11 mouse cellular contexts compared by ENCODE assay signal in genomic region chr9:70671278-70671677, GRCm38 (mm10). TPM values are rescaled to one million over a fixed set of nuclear protein-coding genes. Genes with fewer than 3 reads are reported as not detected.
DNase-seq lines count a peak whose midpoint lies in the region; ATAC-seq and TF ChIP-seq lines count a peak whose summit lies in the region.
"Had no signal": no experiment of that assay in that cellular context is flagged by ENCODE, and none has a peak within 500 bp of the region (broad histone marks: within the 10 kb centered on the region; RNA-seq: fewer than 3 reads in every experiment).

No protein-coding gene starts in this region.

- peak overlapping the region; percentile 85 for H3K4me2 ChIP-seq in CH12.LX (ENCODE audit: insufficient read depth, low read depth, poor library complexity, severe bottlenecking)
- peak overlapping the region; percentile 30 for H3K4me2 ChIP-seq in liver, embryonic 13.5 days
- no peak overlapping the region for H3K4me2 ChIP-seq in midbrain, postnatal 0 days (ENCODE audit: low read depth, low read length, poor library complexity, severe bottlenecking)
- H3K4me2 ChIP-seq: limb, embryonic 13.5 days; midbrain, embryonic 15.5 days had no signal

- H3K9ac ChIP-seq in CH12.LX (ENCODE audit: insufficient read depth, low read depth) = peak overlapping the region; percentile 25
- H3K9ac ChIP-seq in liver, embryonic 13.5 days = peak overlapping the region; percentile 44; the same call in 1 of the 2 replicates
- H3K9ac ChIP-seq in midbrain, postnatal 0 days (replicated peaks; ENCODE audit: low read length, poor library complexity, severe bottlenecking) = no peak overlapping the region
- H3K9ac ChIP-seq: forebrain, postnatal 0 days; limb, embryonic 13.5 days; midbrain, embryonic 15.5 days had no signal

- 0 out of 2 replicates have a peak, but pooled peaks have one; percentile 17 for ATAC-seq in liver, embryonic 13.5 days (ENCODE audit: low read depth)
- ATAC-seq in midbrain, postnatal 0 days (ENCODE audit: low FRiP score) = no peak
- ATAC-seq: forebrain, postnatal 0 days; midbrain, embryonic 15.5 days had no signal

- TF ChIP-seq EP300 in CH12.LX (IDR thresholded peaks at IDR 0.05; ENCODE audit: low read length) = no peak

- intact Hi-C loops in left cerebral cortex, postnatal 10 days (cut with DNase I) = loop anchor here (10.0 kb wide), 1 partner anchor 254 kb away; no protein-coding TSS in a partner anchor

- no peak for TF ChIP-seq CTCF in CH12.LX (conservative IDR thresholded peaks at IDR 0.05 in 1 of 2, IDR thresholded peaks at IDR 0.05 in 1 of 2; ENCODE audit: low read depth in 2 of 2, low read length in 2 of 2)
- TF ChIP-seq CTCF in midbrain, postnatal 0 days (IDR thresholded peaks at IDR 0.05) = no peak

- peak overlapping the region; percentile 24; the same call in 1 of the 2 replicates for H3K27ac ChIP-seq in CH12.LX (ENCODE audit: insufficient read depth, low read depth)
- H3K27ac ChIP-seq in liver, embryonic 13.5 days = peak overlapping the region; percentile 96
- no peak overlapping the region for H3K27ac ChIP-seq in midbrain, postnatal 0 days (ENCODE audit: low read depth, low read length)
- H3K27ac ChIP-seq: limb, embryonic 13.5 days; midbrain, embryonic 15.5 days had no signal

- dilution Hi-C loops in CH12.LX (cut with MboI; ENCODE audit: extremely low pct_ligation_motif_present, extremely low pct_unique_long_range_greater_than_20kb, low sequenced_read_pairs) = no loop called here

- no peaks in the 10 kb centered on the region for H3K79me2 ChIP-seq in CH12.LX (replicated peaks; ENCODE audit: control insufficient read depth, extremely low read depth, insufficient read depth, poor library complexity, severe bottlenecking)

- peak overlapping the region in 1 of 3 experiments; percentile 13 for H3K4me3 ChIP-seq in CH12.LX (replicated peaks in 1 of 3; ENCODE audit: low read depth in 2 of 3, low read length in 2 of 3, poor library complexity in 1 of 3)
- no peak overlapping the region for H3K4me3 ChIP-seq in liver, embryonic 13.5 days (replicated peaks)
- no peak overlapping the region for H3K4me3 ChIP-seq in midbrain, postnatal 0 days (ENCODE audit: low read depth, low read length)
- H3K4me3 ChIP-seq: limb, embryonic 13.5 days; midbrain, embryonic 15.5 days had no signal

- in situ Hi-C loops in CH12.LX (cut with MboI; ENCODE audit: low pct_ligation_motif_present, low pct_unique_long_range_greater_than_20kb, low sequenced_read_pairs) = loop anchor here (10.0 kb wide), 2 partner anchors 254 to 404 kb away; no protein-coding TSS in a partner anchor

- TF ChIP-seq RAD21 in CH12.LX (IDR thresholded peaks at IDR 0.05; ENCODE audit: low read depth, low read length) = no peak

- no peaks in the 10 kb centered on the region for H3K36me3 ChIP-seq in CH12.LX (replicated peaks in 1 of 2; ENCODE audit: control insufficient read depth in 1 of 2, insufficient read depth in 1 of 2, low read length in 1 of 2)
- H3K36me3 ChIP-seq in liver, embryonic 13.5 days = no peaks in the 10 kb centered on the region; the same call in 1 of the 2 replicates
- no peaks in the 10 kb centered on the region for H3K36me3 ChIP-seq in midbrain, postnatal 0 days (ENCODE audit: insufficient read depth, low read length)
- H3K36me3 ChIP-seq: limb, embryonic 13.5 days; midbrain, embryonic 15.5 days had no signal

- TF ChIP-seq POLR2A in CH12.LX (IDR thresholded peaks at IDR 0.05; ENCODE audit: low read depth, low read length) = no peak

- H3K9me3 ChIP-seq in CH12.LX (replicated peaks; ENCODE audit: low read length) = peaks cover 2% of the 10 kb centered on the region
- no peaks in the 10 kb centered on the region for H3K9me3 ChIP-seq in liver, embryonic 13.5 days (replicated peaks)
- no peaks in the 10 kb centered on the region for H3K9me3 ChIP-seq in midbrain, postnatal 0 days (ENCODE audit: low read length)
- H3K9me3 ChIP-seq: midbrain, embryonic 15.5 days had no signal

- WGBS in liver, embryonic 13.5 days (ENCODE audit: insufficient replicate concordance) = 25% methylated on average over 6 of the region's 6 CpGs
- 80% methylated on average over 6 of the region's 6 CpGs for WGBS in midbrain, postnatal 0 days

- peaks cover 5 to 16% of the 10 kb centered on the region in 2 experiments for H3K4me1 ChIP-seq in CH12.LX (ENCODE audit: control insufficient read depth in 1 of 2, insufficient read depth in 2 of 2)
- H3K4me1 ChIP-seq in liver, embryonic 13.5 days (replicated peaks) = peaks cover 75% of the 10 kb centered on the region
- H3K4me1 ChIP-seq in midbrain, postnatal 0 days (ENCODE audit: insufficient read depth, low read length) = no peaks in the 10 kb centered on the region
- H3K4me1 ChIP-seq: midbrain, embryonic 15.5 days had no signal

- DNase-seq in A20 (ENCODE audit: low read depth, low spot score) (peak; percentile 85), CH12.LX (ENCODE audit: extremely low read depth) (peak; percentile 40)
- DNase-seq in liver, embryonic 13.5 days = peak; percentile 43
- peak; percentile 33 to 45 for DNase-seq in spleen, postnatal 14 days (ENCODE audit: low spot score in 2 of 2)
- DNase-seq in left cerebral cortex, postnatal 10 days (ENCODE audit: extremely low spot score in 1 of 2, low spot score in 2 of 2) = no peak
- no peak for DNase-seq in cerebellum, adult 8-10 months
- DNase-seq in midbrain, postnatal 0 days (ENCODE audit: low spot score) = no peak
- no peak for DNase-seq in layer of hippocampus, adult 8-10 months (ENCODE audit: low spot score in 2 of 2)
- DNase-seq: forebrain, postnatal 0 days had no signal

- H3K27me3 ChIP-seq in CH12.LX (replicated peaks) = no peaks in the 10 kb centered on the region
- H3K27me3 ChIP-seq in liver, embryonic 13.5 days = no peaks in the 10 kb centered on the region
- H3K27me3 ChIP-seq in midbrain, postnatal 0 days (ENCODE audit: insufficient read depth, low read length) = no peaks in the 10 kb centered on the region
- H3K27me3 ChIP-seq: limb, embryonic 13.5 days; midbrain, embryonic 15.5 days had no signal

TF ChIP-seq in CH12.LX, 34 proteins besides CTCF, POLR2A, EP300 and RAD21:
- TF ChIP-seq CHD2 (IDR thresholded peaks at IDR 0.05; ENCODE audit: low read length) (no peak), E2F4 (IDR thresholded peaks at IDR 0.05; ENCODE audit: insufficient replicate concordance, low read depth, low read length) (no peak), ELF1 (IDR thresholded peaks at IDR 0.05; ENCODE audit: low read depth, low read length) (peak; percentile 63), MAX (IDR thresholded peaks at IDR 0.05; ENCODE audit: low read length) (peak; percentile 45; the same call in 1 of the 2 replicates), BHLHE40 (IDR thresholded peaks at IDR 0.05; ENCODE audit: low read depth, low read length) (peak; percentile 71), USF1 (IDR thresholded peaks at IDR 0.05; ENCODE audit: low read depth, low read length) (peak; percentile 89), KAT2A (IDR thresholded peaks at IDR 0.05; ENCODE audit: insufficient replicate concordance, low read length) (no peak), MEF2A (IDR thresholded peaks at IDR 0.05; ENCODE audit: borderline replicate concordance, low read depth, low read length) (no peak), USF2 (conservative IDR thresholded peaks at IDR 0.05; ENCODE audit: low read depth, low read length) (peak; percentile 86), IRF4 (IDR thresholded peaks at IDR 0.05; ENCODE audit: low read depth, low read length) (no peak)

RNA-seq across cellular contexts. Expression of gene Adam10, which starts 7.5 kb away (rescaled TPM):
- total RNA-seq in CH12.LX (2012; rRNA removed) (9.3 and 9.6 TPM in 2 replicates), CH12.LX (2014; rRNA removed) (17.7 and 17.8 TPM in 2 replicates)
- 26.3 and 28.9 TPM in 2 replicates for polyA plus RNA-seq in CH12.LX (2012; ENCODE audit: insufficient read length, low read depth)
- polyA plus RNA-seq in liver, embryonic 13.5 days (2015; fragmentation: Nextera tagmentation; extraction: Ambion mirVana) = 73.6 and 91.4 TPM in 2 replicates
- total RNA-seq in left cerebral cortex, postnatal 10 days (2021) = 10 to 100 TPM; 83.8 to 86.3 TPM
- total RNA-seq in midbrain, postnatal 0 days (2014; rRNA removed) = 17.2 and 27.5 TPM in 2 replicates
- polyA plus RNA-seq in midbrain, postnatal 0 days (2015; fragmentation: Nextera tagmentation; extraction: Ambion mirVana) = 37.3 and 39.6 TPM in 2 replicates
- total RNA-seq in layer of hippocampus, adult 8-10 months (2022) = 10 to 100 TPM; 69.4 to 79.6 (median 74.7) TPM

RNA-seq across cellular contexts. Expression of gene Mindy2, which starts 14.3 kb away (rescaled TPM):
- total RNA-seq in CH12.LX (2012; rRNA removed) (5.3 and 7.0 TPM in 2 replicates), CH12.LX (2014; rRNA removed) (9.9 and 10.0 TPM in 2 replicates)
- polyA plus RNA-seq in CH12.LX (2012; ENCODE audit: insufficient read length, low read depth) = 5.9 and 6.8 TPM in 2 replicates
- 12.7 and 15.4 TPM in 2 replicates for polyA plus RNA-seq in liver, embryonic 13.5 days (2015; fragmentation: Nextera tagmentation; extraction: Ambion mirVana)
- 10 to 100 TPM; 32.8 to 36.2 TPM for total RNA-seq in left cerebral cortex, postnatal 10 days (2021)
- 44.1 and 51.6 TPM in 2 replicates for total RNA-seq in midbrain, postnatal 0 days (2014; rRNA removed)
- 17.5 and 19.9 TPM in 2 replicates for polyA plus RNA-seq in midbrain, postnatal 0 days (2015; fragmentation: Nextera tagmentation; extraction: Ambion mirVana)
- 10 to 100 TPM; 35.4 to 38.5 (median 35.6) TPM for total RNA-seq in layer of hippocampus, adult 8-10 months (2022)

RNA-seq across cellular contexts. Expression of gene Gm10642, which starts 15.2 kb away (rescaled TPM):
- total RNA-seq in CH12.LX (2012; rRNA removed) = 1.5 and 2.1 TPM in 2 replicates
- total RNA-seq in CH12.LX (2014; rRNA removed) = 0.13 TPM in 1 of 2 replicates, not detected in the other
- not detected in 2 replicates for polyA plus RNA-seq in CH12.LX (2012; ENCODE audit: insufficient read length, low read depth)
- 0.71 and 1.0 TPM in 2 replicates for polyA plus RNA-seq in liver, embryonic 13.5 days (2015; fragmentation: Nextera tagmentation; extraction: Ambion mirVana)
- 1 to 10 TPM; 1.7 to 2.0 TPM for total RNA-seq in left cerebral cortex, postnatal 10 days (2021)
- 0.47 and 1.4 TPM in 2 replicates for total RNA-seq in midbrain, postnatal 0 days (2014; rRNA removed)
- 1.3 and 1.4 TPM in 2 replicates for polyA plus RNA-seq in midbrain, postnatal 0 days (2015; fragmentation: Nextera tagmentation; extraction: Ambion mirVana)
- 1 to 10 TPM in 1 of 4 experiments, under 1 TPM in 3; 0.57 to 1.5 (median 0.79) TPM for total RNA-seq in layer of hippocampus, adult 8-10 months (2022)

Comparison
In these comparisons a context has a peak if more than half of its experiments do, and no peak if none do; other contexts are left out.
1. DNase-seq: peak in A20 (single experiment), CH12.LX (single experiment), liver, embryonic 13.5 days (single experiment) and spleen, postnatal 14 days (2 of 2); none in left cerebral cortex, postnatal 10 days (0 of 2), cerebellum, adult 8-10 months (single experiment), midbrain, postnatal 0 days (single experiment) and layer of hippocampus, adult 8-10 months (0 of 2).